Mouse (Mus musculus): ENCODE results near the gene Lrrc8e. TPM values are rescaled to one million over a fixed set of nuclear protein-coding genes. Genes with fewer than 3 reads are reported as not detected.

Lrrc8e gene
- polyA plus RNA-seq, 1 experiment from 2014 or later: not detected

DNA sequence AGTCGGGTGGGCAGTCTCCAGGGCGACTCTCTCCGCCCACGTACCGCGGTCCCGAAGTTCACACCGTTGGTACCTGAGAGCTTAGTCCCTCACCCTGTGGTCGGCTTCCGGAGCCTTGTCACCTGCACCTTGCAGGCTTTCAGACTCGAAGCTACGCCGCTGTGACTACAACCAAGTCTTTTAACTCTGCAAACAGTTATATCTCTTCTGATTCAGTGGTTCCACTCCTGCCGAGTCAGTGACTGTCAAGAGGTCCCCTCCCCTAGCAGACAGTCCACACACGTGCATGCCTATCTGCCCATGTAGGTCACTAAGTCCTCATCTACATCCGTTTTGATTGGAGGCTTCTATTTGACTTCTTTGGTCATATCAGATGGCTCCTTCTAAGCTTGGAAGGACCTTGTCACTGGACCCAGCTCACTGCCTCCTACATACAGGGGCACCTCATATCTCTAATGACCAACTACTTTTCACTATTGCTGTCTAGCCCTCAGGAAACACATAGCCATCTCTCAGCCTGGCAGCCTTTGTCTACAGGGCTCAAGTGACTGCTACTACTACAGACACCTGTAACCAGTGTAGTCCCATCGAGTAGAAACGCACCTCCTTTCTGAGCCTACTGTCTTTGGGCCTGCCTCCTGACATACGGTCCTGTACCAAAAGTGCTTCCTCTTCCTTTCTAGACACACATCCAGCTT is 12.7 kb downstream of the Lrrc8e start:
- Histone ChIP-seq H3K4me3 (ENCODE audit: control insufficient read depth in 1 of 2, insufficient read depth in 1 of 2, low read depth in 1 of 2, low read length in 2 of 2) (peak overlapping the region; percentile 69 to 72), H3K27me3 (ENCODE audit: control insufficient read depth, insufficient read depth, low read length) (no peaks in the 10 kb centered on the region), H3K9ac (ENCODE audit: low read length) (peak overlapping the region; percentile 78), H3K9me3 (ENCODE audit: control insufficient read depth, low read length) (no peaks in the 10 kb centered on the region), H3K4me1 (ENCODE audit: control insufficient read depth in 2 of 2, insufficient read depth in 2 of 2, low read length in 2 of 2) (peaks cover 14 to 17% of the 10 kb centered on the region in 2 experiments), H3K36me3 (ENCODE audit: control insufficient read depth, insufficient read depth, low read length) (peaks cover 43% of the 10 kb centered on the region), H3K27ac (replicated peaks in 1 of 2; ENCODE audit: control insufficient read depth in 1 of 2, insufficient read depth in 1 of 2, low read depth in 2 of 2, low read length in 2 of 2) (peak overlapping the region; percentile 9 to 93), H3K4me2 (ENCODE audit: low read length) (peak overlapping the region; percentile 79)
- ATAC-seq (ENCODE audit: insufficient number of reproducible peaks, insufficient read depth, low FRiP score, low read depth): no peak
- WGBS: 10% methylated on average over 19 of the region's 19 CpGs

DNA sequence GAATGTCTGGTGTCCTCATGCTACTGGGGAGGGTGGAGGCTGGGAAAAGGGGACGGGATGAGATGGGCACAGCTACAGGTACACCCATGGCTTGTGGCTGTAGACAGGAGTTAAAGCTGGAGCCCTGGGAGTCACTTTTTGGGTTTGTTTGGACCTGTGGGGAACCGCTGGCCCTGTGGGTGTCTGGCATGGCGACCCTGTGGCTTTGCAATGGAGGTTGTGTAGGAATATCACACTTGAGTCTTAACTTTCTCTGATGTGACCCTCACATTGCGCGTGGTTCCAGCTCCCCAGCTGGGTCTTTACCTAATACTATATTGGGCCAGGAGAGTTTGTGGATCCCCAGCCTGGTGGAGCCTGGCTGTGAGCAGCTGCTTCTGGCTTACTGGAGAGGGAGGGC is 18.4 kb downstream of the Lrrc8e start:
- ATAC-seq (ENCODE audit: insufficient number of reproducible peaks, insufficient read depth, low FRiP score, low read depth): no peak
- WGBS: 90% methylated on average over 5 of the region's 5 CpGs
- peaks cover 11 to 14% of the 10 kb centered on the region in 2 experiments for H3K4me1 ChIP-seq (ENCODE audit: control insufficient read depth in 2 of 2, insufficient read depth in 2 of 2, low read length in 2 of 2)
- H3K4me2 ChIP-seq (ENCODE audit: low read length): no peak overlapping the region
- H3K4me3 ChIP-seq (ENCODE audit: control insufficient read depth in 1 of 2, insufficient read depth in 1 of 2, low read depth in 1 of 2, low read length in 2 of 2): no peak overlapping the region
- H3K27ac ChIP-seq (replicated peaks in 1 of 2; ENCODE audit: control insufficient read depth in 1 of 2, insufficient read depth in 1 of 2, low read depth in 2 of 2, low read length in 2 of 2): no peak overlapping the region
- no peak overlapping the region for H3K9ac ChIP-seq (ENCODE audit: low read length)
- no peaks in the 10 kb centered on the region for H3K27me3 ChIP-seq (ENCODE audit: control insufficient read depth, insufficient read depth, low read length)
- no peaks in the 10 kb centered on the region for H3K9me3 ChIP-seq (ENCODE audit: control insufficient read depth, low read length)
- peaks cover 83% of the 10 kb centered on the region for H3K36me3 ChIP-seq (ENCODE audit: control insufficient read depth, insufficient read depth, low read length)

DNA sequence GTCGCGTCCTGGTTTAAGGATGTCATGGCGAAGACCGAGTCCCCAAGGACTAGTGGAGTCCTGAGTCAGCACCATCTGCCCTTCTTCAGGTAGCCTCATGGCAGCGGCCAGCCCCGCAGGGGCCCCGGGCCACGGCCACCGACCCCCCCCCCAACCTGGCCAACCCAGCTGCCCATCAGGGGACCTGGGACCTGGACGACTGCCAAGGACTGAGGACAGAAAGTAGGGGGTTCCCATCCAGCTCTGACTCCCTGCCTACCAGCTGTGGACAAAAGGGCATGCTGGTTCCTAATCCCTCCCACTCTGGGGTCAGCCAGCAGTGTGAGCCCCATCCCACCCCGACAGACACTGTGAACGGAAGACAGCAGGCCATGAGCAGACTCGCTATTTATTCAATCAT is 19.1 kb downstream of the Lrrc8e start:
- ATAC-seq (ENCODE audit: insufficient number of reproducible peaks, insufficient read depth, low FRiP score, low read depth): no peak
- Histone ChIP-seq H3K27me3 (ENCODE audit: control insufficient read depth, insufficient read depth, low read length) (no peaks in the 10 kb centered on the region), H3K27ac (replicated peaks in 1 of 2; ENCODE audit: control insufficient read depth in 1 of 2, insufficient read depth in 1 of 2, low read depth in 2 of 2, low read length in 2 of 2) (no peak overlapping the region), H3K4me2 (ENCODE audit: low read length) (no peak overlapping the region), H3K36me3 (ENCODE audit: control insufficient read depth, insufficient read depth, low read length) (peaks cover 77% of the 10 kb centered on the region), H3K4me3 (ENCODE audit: control insufficient read depth in 1 of 2, insufficient read depth in 1 of 2, low read depth in 1 of 2, low read length in 2 of 2) (no peak overlapping the region), H3K4me1 (ENCODE audit: control insufficient read depth in 2 of 2, insufficient read depth in 2 of 2, low read length in 2 of 2) (peaks cover 8 to 10% of the 10 kb centered on the region in 2 experiments; a peak in 3 of 4 replicates), H3K9me3 (ENCODE audit: control insufficient read depth, low read length) (no peaks in the 10 kb centered on the region), H3K9ac (ENCODE audit: low read length) (no peak overlapping the region)
- WGBS: 88% methylated on average over 13 of the region's 13 CpGs

DNA sequence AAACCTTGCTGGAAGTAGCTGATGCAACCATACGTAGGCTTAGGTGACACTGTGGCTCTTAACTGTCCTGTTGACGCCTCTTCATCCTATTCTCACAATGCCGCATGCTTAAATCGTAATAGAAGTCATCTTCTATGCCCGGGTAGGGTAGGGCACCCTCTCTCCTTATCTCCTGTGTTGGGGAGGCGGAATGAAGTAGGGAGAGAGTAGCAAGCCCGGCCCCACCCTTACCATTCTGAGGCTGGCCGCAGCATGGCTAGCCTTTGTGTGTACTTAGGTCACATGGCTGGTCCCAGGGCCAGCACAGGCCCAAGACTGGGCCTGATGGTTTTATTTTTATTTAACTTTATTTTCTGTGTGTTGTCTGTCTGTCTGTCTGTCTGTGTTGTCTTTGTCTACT is 20.6 kb downstream of the Lrrc8e start:
- peaks cover 8 to 11% of the 10 kb centered on the region in 2 experiments; a peak in 3 of 4 replicates for H3K4me1 ChIP-seq (ENCODE audit: control insufficient read depth in 2 of 2, insufficient read depth in 2 of 2, low read length in 2 of 2)
- ATAC-seq (ENCODE audit: insufficient number of reproducible peaks, insufficient read depth, low FRiP score, low read depth): no peak
- 79% methylated on average over 8 of the region's 8 CpGs for WGBS
- H3K36me3 ChIP-seq (ENCODE audit: control insufficient read depth, insufficient read depth, low read length): peaks cover 61% of the 10 kb centered on the region
- no peaks in the 10 kb centered on the region for H3K27me3 ChIP-seq (ENCODE audit: control insufficient read depth, insufficient read depth, low read length)
- no peak overlapping the region for H3K4me3 ChIP-seq (ENCODE audit: control insufficient read depth in 1 of 2, insufficient read depth in 1 of 2, low read depth in 1 of 2, low read length in 2 of 2)
- H3K9me3 ChIP-seq (ENCODE audit: control insufficient read depth, low read length): no peaks in the 10 kb centered on the region
- no peak overlapping the region for H3K4me2 ChIP-seq (ENCODE audit: low read length)
- no peak overlapping the region for H3K27ac ChIP-seq (replicated peaks in 1 of 2; ENCODE audit: control insufficient read depth in 1 of 2, insufficient read depth in 1 of 2, low read depth in 2 of 2, low read length in 2 of 2)
- no peak overlapping the region for H3K9ac ChIP-seq (ENCODE audit: low read length)

DNA sequence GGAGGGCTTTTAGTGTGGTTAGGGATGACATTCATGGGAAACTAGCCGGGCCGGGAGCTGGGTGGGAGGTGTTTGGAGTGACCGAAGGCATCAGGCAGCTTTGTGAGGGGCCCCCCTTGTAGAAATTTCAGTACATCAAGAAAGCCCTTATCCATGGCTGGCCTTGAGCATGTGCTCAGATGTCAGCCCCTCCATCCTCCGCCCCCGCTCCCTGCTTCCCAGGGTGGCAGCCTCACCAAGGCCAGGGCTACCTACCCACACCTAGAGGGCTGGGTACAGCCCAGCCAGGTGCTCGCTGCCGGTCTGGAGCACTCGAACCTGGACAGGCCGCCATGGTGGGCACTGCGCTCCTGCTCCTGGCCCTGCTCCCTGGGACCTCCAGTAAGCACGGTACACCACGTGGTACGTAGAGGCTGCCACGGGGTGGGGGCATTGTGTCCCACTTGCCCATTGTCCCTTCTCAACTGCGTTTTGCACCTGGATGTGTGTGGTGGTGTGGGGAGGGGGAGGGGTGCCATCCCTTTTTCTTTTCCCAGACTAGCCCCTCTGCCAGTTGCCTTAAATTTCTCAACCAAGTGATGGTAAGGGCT is 21.4 kb downstream of the Lrrc8e start, which contains the start of gene Tgfbr3l:
Gene Tgfbr3l (plus strand): TSS at position 264 of the 590 bp plus-strand sequence.
- peaks cover 54% of the 10 kb centered on the region for H3K36me3 ChIP-seq (ENCODE audit: control insufficient read depth, insufficient read depth, low read length)
- H3K4me3 ChIP-seq (ENCODE audit: control insufficient read depth in 1 of 2, insufficient read depth in 1 of 2, low read depth in 1 of 2, low read length in 2 of 2): peak within 1 kb of the TSS in 1 of 2 experiments; percentile 16; a peak in 1 of 4 replicates
- H3K4me2 ChIP-seq (ENCODE audit: low read length): peak within 1 kb of the TSS; percentile 60
- ATAC-seq (ENCODE audit: insufficient number of reproducible peaks, insufficient read depth, low FRiP score, low read depth): no peak
- H3K4me1 ChIP-seq (ENCODE audit: control insufficient read depth in 2 of 2, insufficient read depth in 2 of 2, low read length in 2 of 2): peaks cover 12 to 16% of the 10 kb centered on the region in 2 experiments
- H3K27ac ChIP-seq (replicated peaks in 1 of 2; ENCODE audit: control insufficient read depth in 1 of 2, insufficient read depth in 1 of 2, low read depth in 2 of 2, low read length in 2 of 2): peak within 1 kb of the TSS; percentile 4 to 53; a peak in 3 of 4 replicates
- no peaks in the 10 kb centered on the region for H3K27me3 ChIP-seq (ENCODE audit: control insufficient read depth, insufficient read depth, low read length)
- 80% methylated on average over 15 of the region's 15 CpGs for WGBS
- H3K9me3 ChIP-seq (ENCODE audit: control insufficient read depth, low read length): no peaks in the 10 kb centered on the region
- H3K9ac ChIP-seq (ENCODE audit: low read length): peak within 1 kb of the TSS; percentile 52

DNA sequence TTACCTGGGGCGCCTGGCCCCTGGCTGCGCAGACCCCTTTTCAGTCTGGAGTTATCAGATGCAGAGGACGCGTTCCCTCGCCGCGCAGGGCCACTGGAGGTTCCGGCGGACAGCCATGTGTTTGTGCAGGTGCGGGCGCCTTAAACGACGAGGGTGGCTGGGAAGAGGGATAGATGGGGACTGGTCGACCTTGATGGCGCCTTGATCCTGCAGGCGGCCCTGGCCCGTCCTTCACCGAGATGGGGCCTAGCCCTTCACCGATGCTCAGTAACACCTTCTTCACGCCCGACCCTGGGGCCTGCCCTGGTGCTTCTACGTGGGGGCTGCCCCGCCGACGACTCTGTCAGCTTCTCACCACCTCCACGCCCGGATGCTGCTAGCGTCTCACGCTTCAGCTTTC is 22.6 kb downstream of the Lrrc8e start:
- H3K9ac ChIP-seq (ENCODE audit: low read length): peak overlapping the region; percentile 52
- H3K27ac ChIP-seq (replicated peaks in 1 of 2; ENCODE audit: control insufficient read depth in 1 of 2, insufficient read depth in 1 of 2, low read depth in 2 of 2, low read length in 2 of 2): peak overlapping the region; percentile 4 to 53; a peak in 3 of 4 replicates
- WGBS: 13% methylated on average over 29 of the region's 29 CpGs
- H3K4me2 ChIP-seq (ENCODE audit: low read length): peak overlapping the region; percentile 60
- no peaks in the 10 kb centered on the region for H3K27me3 ChIP-seq (ENCODE audit: control insufficient read depth, insufficient read depth, low read length)
- H3K9me3 ChIP-seq (ENCODE audit: control insufficient read depth, low read length): no peaks in the 10 kb centered on the region
- peaks cover 42% of the 10 kb centered on the region for H3K36me3 ChIP-seq (ENCODE audit: control insufficient read depth, insufficient read depth, low read length)
- H3K4me3 ChIP-seq (ENCODE audit: control insufficient read depth in 1 of 2, insufficient read depth in 1 of 2, low read depth in 1 of 2, low read length in 2 of 2): peak overlapping the region in 1 of 2 experiments; percentile 16; a peak in 1 of 4 replicates
- H3K4me1 ChIP-seq (ENCODE audit: control insufficient read depth in 2 of 2, insufficient read depth in 2 of 2, low read length in 2 of 2): peaks cover 15 to 22% of the 10 kb centered on the region in 2 experiments
- ATAC-seq (ENCODE audit: insufficient number of reproducible peaks, insufficient read depth, low FRiP score, low read depth): no peak

DNA sequence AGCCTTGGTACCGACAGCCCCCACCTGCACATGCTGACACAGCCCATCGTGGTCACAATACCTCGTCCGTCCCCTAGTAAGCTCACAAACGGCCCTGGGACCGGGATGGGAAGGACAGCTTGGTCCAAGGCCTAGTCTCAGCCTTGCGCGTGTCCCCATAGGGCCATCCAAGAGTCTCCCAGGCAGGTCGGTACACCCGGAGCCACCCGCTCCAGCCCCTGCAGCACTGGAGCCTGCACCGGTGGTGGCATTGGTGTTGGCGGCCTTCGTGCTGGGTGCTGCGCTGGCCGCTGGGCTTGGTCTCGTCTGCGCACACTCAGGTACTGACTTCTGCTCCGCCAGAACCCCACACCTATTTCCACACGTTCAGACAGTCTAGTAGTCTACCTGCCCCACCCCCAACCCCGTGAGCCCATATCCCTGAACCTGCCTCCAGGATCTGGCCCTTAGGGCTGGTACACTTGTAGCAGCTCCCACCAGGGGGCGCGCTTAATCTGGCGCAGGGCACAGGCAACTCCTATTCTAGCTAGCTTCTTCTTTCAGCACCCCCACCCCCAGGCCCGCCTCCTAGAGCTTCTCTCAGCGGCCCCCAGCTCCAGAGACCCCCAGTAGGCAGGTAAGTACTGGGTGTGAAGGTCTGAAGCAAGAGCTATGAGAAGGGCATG is 23.8 kb downstream of the Lrrc8e start:
- Histone ChIP-seq H3K27ac (replicated peaks in 1 of 2; ENCODE audit: control insufficient read depth in 1 of 2, insufficient read depth in 1 of 2, low read depth in 2 of 2, low read length in 2 of 2) (no peak overlapping the region), H3K36me3 (ENCODE audit: control insufficient read depth, insufficient read depth, low read length) (peaks cover 42% of the 10 kb centered on the region), H3K27me3 (ENCODE audit: control insufficient read depth, insufficient read depth, low read length) (no peaks in the 10 kb centered on the region), H3K9ac (ENCODE audit: low read length) (no peak overlapping the region), H3K9me3 (ENCODE audit: control insufficient read depth, low read length) (no peaks in the 10 kb centered on the region), H3K4me3 (ENCODE audit: control insufficient read depth in 1 of 2, insufficient read depth in 1 of 2, low read depth in 1 of 2, low read length in 2 of 2) (no peak overlapping the region), H3K4me2 (ENCODE audit: low read length) (no peak overlapping the region), H3K4me1 (ENCODE audit: control insufficient read depth in 2 of 2, insufficient read depth in 2 of 2, low read length in 2 of 2) (peaks cover 15 to 24% of the 10 kb centered on the region in 2 experiments)
- no peak for ATAC-seq (ENCODE audit: insufficient number of reproducible peaks, insufficient read depth, low FRiP score, low read depth)
- WGBS: 37% methylated on average over 26 of the region's 26 CpGs
